Mouse (Mus musculus): ENCODE data around the gene Nup62. TPM values are rescaled to one million over a fixed set of nuclear protein-coding genes. Genes with fewer than 3 reads are reported as not detected.
A peak's percentile ranks its signal among the peaks of the same experiment; 100 is the strongest.

The Nup62 gene
- polyA plus RNA-seq, 1 experiment from 2014 or later, result 25.4 TPM

- H3K4me2 ChIP-seq (replicated peaks), result no peak overlapping the region
- H3K27me3 ChIP-seq (ENCODE audit: control insufficient read depth, insufficient read depth, low read length), result peaks cover 22% of the 10 kb centered on the region
- DNase-seq (ENCODE audit: low spot score) (no peak), ATAC-seq (ENCODE audit: low FRiP score) (no peak)
- H3K9ac ChIP-seq, result no peak overlapping the region
- no peaks in the 10 kb centered on the region for H3K9me3 ChIP-seq (ENCODE audit: control insufficient read depth, low read length)
- H3K4me1 ChIP-seq (replicated peaks; ENCODE audit: control insufficient read depth, insufficient read depth, low read length), result peaks cover 10% of the 10 kb centered on the region
- H3K4me3 ChIP-seq (replicated peaks; ENCODE audit: low read length), result peak overlapping the region; percentile 22; the same call in 1 of the 2 replicates
- H3K27ac ChIP-seq, result no peak overlapping the region
- 50% methylated on average over 14 of the region's 14 CpGs for WGBS
- peaks cover 56% of the 10 kb centered on the region for H3K36me3 ChIP-seq (replicated peaks; ENCODE audit: control insufficient read depth, insufficient read depth)
Measured at GRCm38 (mm10) chr7:44840426-44840825, 24.5 kb downstream of the Nup62 start.

GRCm38 (mm10) chr7:44841825-44842463, 26.1 kb downstream of the Nup62 start:
- Histone ChIP-seq H3K36me3 (replicated peaks; ENCODE audit: control insufficient read depth, insufficient read depth) (peaks cover 71% of the 10 kb centered on the region), H3K9ac (no peak overlapping the region)

GRCm38 (mm10) chr7:44845006-44845405, 29.1 kb downstream of the Nup62 start:
- no peak for ATAC-seq (ENCODE audit: low FRiP score)
- Histone ChIP-seq H3K36me3 (replicated peaks; ENCODE audit: control insufficient read depth, insufficient read depth) (peaks cover 69% of the 10 kb centered on the region), H3K27me3 (ENCODE audit: control insufficient read depth, insufficient read depth, low read length) (peaks cover 19% of the 10 kb centered on the region), H3K4me3 (replicated peaks; ENCODE audit: low read length) (no peak overlapping the region), H3K9ac (no peak overlapping the region), H3K4me2 (replicated peaks) (no peak overlapping the region), H3K4me1 (replicated peaks; ENCODE audit: control insufficient read depth, insufficient read depth, low read length) (peaks cover 14% of the 10 kb centered on the region), H3K27ac (no peak overlapping the region), H3K9me3 (ENCODE audit: control insufficient read depth, low read length) (no peaks in the 10 kb centered on the region)
- DNase-seq (ENCODE audit: low spot score), result no peak
- 94% methylated on average over 10 of the region's 10 CpGs for WGBS

More at GRCm38 (mm10) chr7:44841825-44842463, 26.1 kb downstream of the Nup62 start:
- Histone ChIP-seq H3K27ac (no peak overlapping the region), H3K4me1 (replicated peaks; ENCODE audit: control insufficient read depth, insufficient read depth, low read length) (peaks cover 10% of the 10 kb centered on the region), H3K4me3 (replicated peaks; ENCODE audit: low read length) (no peak overlapping the region), H3K27me3 (ENCODE audit: control insufficient read depth, insufficient read depth, low read length) (peaks cover 22% of the 10 kb centered on the region), H3K4me2 (replicated peaks) (no peak overlapping the region), H3K9me3 (ENCODE audit: control insufficient read depth, low read length) (no peaks in the 10 kb centered on the region)
- DNase-seq (ENCODE audit: low spot score), result no peak
- ATAC-seq (ENCODE audit: low FRiP score), result no peak
- WGBS, result 93% methylated on average over 8 of the region's 8 CpGs

- H3K4me2 ChIP-seq (replicated peaks), result no peak overlapping the region
- no peak for DNase-seq (ENCODE audit: low spot score)
- WGBS, result 94% methylated on average over 7 of the region's 7 CpGs
- H3K27ac ChIP-seq, result no peak overlapping the region
- no peak overlapping the region for H3K9ac ChIP-seq
- 0 out of 2 replicates have a peak, but pooled peaks cover 1% of the 10 kb centered on the region for H3K27me3 ChIP-seq (ENCODE audit: control insufficient read depth, insufficient read depth, low read length)
- peaks cover 51% of the 10 kb centered on the region for H3K36me3 ChIP-seq (replicated peaks; ENCODE audit: control insufficient read depth, insufficient read depth)
- H3K4me1 ChIP-seq (replicated peaks; ENCODE audit: control insufficient read depth, insufficient read depth, low read length), result peaks cover 19% of the 10 kb centered on the region
- no peaks in the 10 kb centered on the region for H3K9me3 ChIP-seq (ENCODE audit: control insufficient read depth, low read length)
- H3K4me3 ChIP-seq (replicated peaks; ENCODE audit: low read length), result no peak overlapping the region
- no peak for ATAC-seq (ENCODE audit: low FRiP score)
Measured at GRCm38 (mm10) chr7:44846804-44847203, 30.9 kb downstream of the Nup62 start.

GRCm38 (mm10) chr7:44847772-44848171, 31.9 kb downstream of the Nup62 start:
- ATAC-seq (ENCODE audit: low FRiP score) (no peak), DNase-seq (ENCODE audit: low spot score) (no peak)
- WGBS, result 81% methylated on average over 5 of the region's 5 CpGs
- H3K36me3 ChIP-seq (replicated peaks; ENCODE audit: control insufficient read depth, insufficient read depth), result peaks cover 45% of the 10 kb centered on the region
- H3K9ac ChIP-seq, result peak overlapping the region; percentile 50
- no peaks in the 10 kb centered on the region for H3K27me3 ChIP-seq (ENCODE audit: control insufficient read depth, insufficient read depth, low read length)
- peak overlapping the region; percentile 98 for H3K27ac ChIP-seq
- H3K4me2 ChIP-seq (replicated peaks), result peak overlapping the region; percentile 85
- peak overlapping the region; percentile 74 for H3K4me3 ChIP-seq (replicated peaks; ENCODE audit: low read length)
- peaks cover 19% of the 10 kb centered on the region for H3K4me1 ChIP-seq (replicated peaks; ENCODE audit: control insufficient read depth, insufficient read depth, low read length)
- H3K9me3 ChIP-seq (ENCODE audit: control insufficient read depth, low read length), result no peaks in the 10 kb centered on the region

GRCm38 (mm10) chr7:44848561-44849415, 32.9 kb downstream of the Nup62 start, which contains the start of the genes Akt1s1 and Tbc1d17:
Gene Akt1s1 (plus strand): TSS chr7:44848991.
Gene Tbc1d17 (minus strand): TSS chr7:44849079.
- peak; percentile 88 for ATAC-seq (ENCODE audit: low FRiP score)

GRCm38 (mm10) chr7:44849416-44850111, 33.7 kb downstream of the Nup62 start:
- peaks cover 32% of the 10 kb centered on the region for H3K4me1 ChIP-seq (replicated peaks; ENCODE audit: control insufficient read depth, insufficient read depth, low read length)
- H3K27me3 ChIP-seq (ENCODE audit: control insufficient read depth, insufficient read depth, low read length), result no peaks in the 10 kb centered on the region
- H3K4me2 ChIP-seq (replicated peaks), result peak overlapping the region; percentile 85
- WGBS, result under 1% methylated on average over 41 of the region's 41 CpGs
- H3K36me3 ChIP-seq (replicated peaks; ENCODE audit: control insufficient read depth, insufficient read depth), result peaks cover 32% of the 10 kb centered on the region
- H3K9ac ChIP-seq, result peak overlapping the region; percentile 87
- DNase-seq (ENCODE audit: low spot score) (peak; percentile 92), ATAC-seq (ENCODE audit: low FRiP score) (peak; percentile 73)
- peak overlapping the region; percentile 98 for H3K27ac ChIP-seq
- no peaks in the 10 kb centered on the region for H3K9me3 ChIP-seq (ENCODE audit: control insufficient read depth, low read length)
- H3K4me3 ChIP-seq (replicated peaks; ENCODE audit: low read length), result peak overlapping the region; percentile 74

More at GRCm38 (mm10) chr7:44848561-44849415, 32.9 kb downstream of the Nup62 start, which contains the start of the genes Akt1s1 and Tbc1d17:
- peaks cover 25% of the 10 kb centered on the region for H3K4me1 ChIP-seq (replicated peaks; ENCODE audit: control insufficient read depth, insufficient read depth, low read length)
- peak; percentile 99 for DNase-seq (ENCODE audit: low spot score)
- H3K27me3 ChIP-seq (ENCODE audit: control insufficient read depth, insufficient read depth, low read length), result no peaks in the 10 kb centered on the region
- under 1% methylated on average over 54 of the region's 54 CpGs for WGBS
- peaks cover 39% of the 10 kb centered on the region for H3K36me3 ChIP-seq (replicated peaks; ENCODE audit: control insufficient read depth, insufficient read depth)
- no peaks in the 10 kb centered on the region for H3K9me3 ChIP-seq (ENCODE audit: control insufficient read depth, low read length)
- H3K27ac ChIP-seq, result peak within 1 kb of the TSS; percentile 98
- peak within 1 kb of the TSS; percentile 87 for H3K9ac ChIP-seq
- peak within 1 kb of the TSS; percentile 74 for H3K4me3 ChIP-seq (replicated peaks; ENCODE audit: low read length)
- H3K4me2 ChIP-seq (replicated peaks), result peak within 1 kb of the TSS; percentile 85

- WGBS, result under 1% methylated on average over 31 of the region's 33 CpGs
Measured at GRCm38 (mm10) chr7:44850146-44850545, 34.3 kb downstream of the Nup62 start.

More at GRCm38 (mm10) chr7:44850146-44850545, 34.3 kb downstream of the Nup62 start:
- Histone ChIP-seq H3K36me3 (replicated peaks; ENCODE audit: control insufficient read depth, insufficient read depth) (peaks cover 28% of the 10 kb centered on the region), H3K27me3 (ENCODE audit: control insufficient read depth, insufficient read depth, low read length) (no peaks in the 10 kb centered on the region), H3K9me3 (ENCODE audit: control insufficient read depth, low read length) (no peaks in the 10 kb centered on the region), H3K4me3 (replicated peaks; ENCODE audit: low read length) (peak overlapping the region; percentile 74), H3K27ac (peak overlapping the region; percentile 98), H3K4me1 (replicated peaks; ENCODE audit: control insufficient read depth, insufficient read depth, low read length) (peaks cover 35% of the 10 kb centered on the region), H3K9ac (peak overlapping the region; percentile 87), H3K4me2 (replicated peaks) (peak overlapping the region; percentile 85)
- ATAC-seq (ENCODE audit: low FRiP score) (peak; percentile 49), DNase-seq (ENCODE audit: low spot score) (peak; percentile 72)
